In the genomic region with DNA sequence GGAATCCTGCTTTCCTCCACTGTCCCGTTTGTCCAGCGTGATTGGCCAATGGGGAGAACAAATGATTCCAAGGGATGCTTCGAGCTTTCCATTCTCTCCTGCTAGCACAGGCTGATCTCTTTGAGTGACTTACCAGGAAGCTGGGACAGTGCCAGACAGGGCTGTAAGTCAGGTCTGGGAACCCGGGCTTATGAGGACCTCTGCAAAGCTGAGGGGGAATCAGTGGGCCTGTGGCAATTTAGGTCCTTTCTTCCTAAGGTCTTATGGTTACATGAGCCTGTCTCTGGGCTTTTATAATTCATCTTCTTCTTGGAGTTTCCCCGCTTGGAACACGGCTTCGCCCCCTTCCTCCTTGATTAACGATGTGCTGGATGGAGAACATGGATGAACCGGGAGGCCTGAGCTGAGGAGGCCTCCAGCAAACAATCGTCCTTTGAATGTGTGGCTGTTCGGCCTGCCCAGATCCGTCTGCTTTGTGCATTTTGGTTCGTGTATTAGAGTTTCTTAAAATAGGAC, we compare ENCODE assay signal across 11 mouse cellular contexts.
DNase-seq lines count a peak whose midpoint lies in the region; ATAC-seq and TF ChIP-seq lines count a peak whose summit lies in the region.
"Had no signal": no experiment of that assay in that cellular context is flagged by ENCODE, and none has a peak within 500 bp of the region (broad histone marks: within the 10 kb centered on the region; RNA-seq: fewer than 3 reads in every experiment).

No protein-coding gene starts in this region.

- H3K4me3 ChIP-seq in kidney, postnatal 0 days (replicated peaks; ENCODE audit: low read depth, low read length) = no peak overlapping the region
- H3K4me3 ChIP-seq in forebrain, embryonic 16.5 days (replicated peaks; ENCODE audit: low read length) = no peak overlapping the region
- H3K4me3 ChIP-seq in hindbrain, embryonic 16.5 days (ENCODE audit: low read length) = no peak overlapping the region

- no peak for TF ChIP-seq CTCF in kidney, postnatal 0 days (IDR thresholded peaks at IDR 0.05; ENCODE audit: low read depth)

- no peaks in the 10 kb centered on the region for H3K9me3 ChIP-seq in kidney, postnatal 0 days (replicated peaks; ENCODE audit: low read length)
- H3K9me3 ChIP-seq in forebrain, embryonic 16.5 days (ENCODE audit: control insufficient read depth, low read length) = no peaks in the 10 kb centered on the region
- H3K9me3 ChIP-seq in hindbrain, embryonic 16.5 days (ENCODE audit: control insufficient read depth, low read length) = no peaks in the 10 kb centered on the region

- 0 out of 2 replicates have a peak overlapping the region, but pooled peaks have one; percentile 10 for H3K4me2 ChIP-seq in kidney, postnatal 0 days (ENCODE audit: low read length)
- no peak overlapping the region for H3K4me2 ChIP-seq in forebrain, embryonic 16.5 days (ENCODE audit: low read length)
- H3K4me2 ChIP-seq in hindbrain, embryonic 16.5 days (ENCODE audit: low read length) = peak overlapping the region; percentile 18; the same call in 1 of the 2 replicates

- no peaks in the 10 kb centered on the region for H3K27me3 ChIP-seq in kidney, postnatal 0 days (ENCODE audit: insufficient read depth, low read length)
- no peaks in the 10 kb centered on the region for H3K27me3 ChIP-seq in forebrain, embryonic 16.5 days (replicated peaks; ENCODE audit: control insufficient read depth, insufficient read depth, low read length)
- H3K27me3 ChIP-seq in hindbrain, embryonic 16.5 days (replicated peaks; ENCODE audit: control insufficient read depth, insufficient read depth, low read length) = no peaks in the 10 kb centered on the region
- H3K27me3 ChIP-seq: Patski had no signal

- H3K36me3 ChIP-seq in kidney, postnatal 0 days (ENCODE audit: insufficient read depth, low read length) = no peaks in the 10 kb centered on the region
- no peaks in the 10 kb centered on the region for H3K36me3 ChIP-seq in forebrain, embryonic 16.5 days (ENCODE audit: control insufficient read depth, insufficient read depth)
- H3K36me3 ChIP-seq in hindbrain, embryonic 16.5 days (ENCODE audit: control insufficient read depth, insufficient read depth, low read length) = no peaks in the 10 kb centered on the region

- H3K4me1 ChIP-seq in kidney, postnatal 0 days (replicated peaks; ENCODE audit: insufficient read depth, low read length) = peaks cover 4% of the 10 kb centered on the region; the same call in 1 of the 2 replicates
- peaks cover 18% of the 10 kb centered on the region for H3K4me1 ChIP-seq in forebrain, embryonic 16.5 days (replicated peaks; ENCODE audit: control insufficient read depth, insufficient read depth, low read length)
- H3K4me1 ChIP-seq in hindbrain, embryonic 16.5 days (ENCODE audit: control insufficient read depth, insufficient read depth, low read depth, low read length) = peaks cover 13% of the 10 kb centered on the region

- H3K27ac ChIP-seq in kidney, postnatal 0 days = peak overlapping the region; percentile 78
- no peak overlapping the region for H3K27ac ChIP-seq in forebrain, embryonic 16.5 days (ENCODE audit: low read length)
- 0 out of 2 replicates have a peak overlapping the region, but pooled peaks have one; percentile 19 for H3K27ac ChIP-seq in hindbrain, embryonic 16.5 days (ENCODE audit: low read depth, low read length)

- ATAC-seq in kidney, postnatal 0 days (replicated peaks; ENCODE audit: low FRiP score, low read depth) = no peak
- no peak for ATAC-seq in forebrain, embryonic 16.5 days
- ATAC-seq in hindbrain, embryonic 16.5 days = 0 out of 2 replicates have a peak, but pooled peaks have one; percentile 9
- ATAC-seq: Patski had no signal

- 37% methylated on average over 13 of the region's 13 CpGs for WGBS in kidney, postnatal 0 days
- 43% methylated on average over 13 of the region's 13 CpGs for WGBS in forebrain, embryonic 16.5 days
- 35% methylated on average over 13 of the region's 13 CpGs for WGBS in hindbrain, embryonic 16.5 days

- DNase-seq in kidney, postnatal 0 days (ENCODE audit: low spot score) = no peak
- DNase-seq in kidney, adult 8-10 months = no peak
- peak; percentile 63 for DNase-seq in neural tube, embryonic 10.5 days (ENCODE audit: extremely low spot score, low spot score)
- no peak for DNase-seq in urinary bladder, adult 18-20 months (ENCODE audit: low spot score in 2 of 2)
- DNase-seq in urinary bladder, postnatal 25 days (ENCODE audit: low spot score) = no peak
- no peak for DNase-seq in thymus, postnatal 0 days (ENCODE audit: low spot score)
- DNase-seq: lung, postnatal 36 days; thymus, postnatal 14 days had no signal

- H3K9ac ChIP-seq in kidney, postnatal 0 days (ENCODE audit: low read depth, low read length) = no peak overlapping the region
- peak overlapping the region; percentile 32; the same call in 1 of the 2 replicates for H3K9ac ChIP-seq in forebrain, embryonic 16.5 days (replicated peaks; ENCODE audit: low read depth, low read length)
- H3K9ac ChIP-seq in hindbrain, embryonic 16.5 days (ENCODE audit: low read depth, low read length) = 0 out of 2 replicates have a peak overlapping the region, but pooled peaks have one; percentile 7
